Mouse (Mus musculus) thymus, postnatal 14 days (tissue): ENCODE results near the gene Odf3b.
A peak's percentile ranks its signal among the peaks of the same experiment; 100 is the strongest.

Experiments used
- DNase-seq: peaks from one replicate; pipeline ENCODE4 v3.0.0; 2021

Gene Odf3b

DNA sequence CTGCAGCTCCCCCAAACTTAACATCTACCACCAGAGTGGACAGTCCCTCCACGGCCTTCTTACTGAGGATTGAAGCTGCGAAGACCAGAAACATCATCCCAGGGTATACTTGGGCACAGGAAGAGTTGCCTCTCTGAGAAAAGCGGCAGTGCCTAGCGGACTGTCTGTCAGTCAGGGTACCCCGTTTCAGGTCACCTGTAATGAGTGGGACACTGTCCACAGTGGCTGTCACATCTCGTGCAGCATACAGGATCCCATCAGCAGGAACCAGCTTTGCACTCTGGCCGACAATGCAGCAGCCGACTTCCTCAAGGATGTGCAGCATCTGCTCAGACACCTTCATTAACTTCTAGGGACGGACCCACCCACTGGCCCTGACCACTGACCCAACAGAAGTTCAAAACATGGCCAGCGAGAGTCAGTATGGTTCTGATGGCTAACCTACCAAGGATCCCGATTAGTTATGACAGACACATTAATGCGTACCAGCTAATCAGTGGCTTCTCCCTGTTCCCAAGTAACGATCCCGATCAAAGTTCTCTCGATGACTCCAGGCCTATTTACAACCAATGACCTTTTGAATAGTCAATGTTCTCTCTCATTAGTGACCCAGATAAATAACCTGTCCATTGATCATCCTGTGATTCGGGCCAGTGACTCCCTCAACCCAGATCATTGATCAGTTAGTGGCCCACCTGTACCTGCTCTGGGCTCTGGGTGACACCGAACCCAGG lies 4.1 kb downstream of the Odf3b start:
- no peak for DNase-seq

DNA sequence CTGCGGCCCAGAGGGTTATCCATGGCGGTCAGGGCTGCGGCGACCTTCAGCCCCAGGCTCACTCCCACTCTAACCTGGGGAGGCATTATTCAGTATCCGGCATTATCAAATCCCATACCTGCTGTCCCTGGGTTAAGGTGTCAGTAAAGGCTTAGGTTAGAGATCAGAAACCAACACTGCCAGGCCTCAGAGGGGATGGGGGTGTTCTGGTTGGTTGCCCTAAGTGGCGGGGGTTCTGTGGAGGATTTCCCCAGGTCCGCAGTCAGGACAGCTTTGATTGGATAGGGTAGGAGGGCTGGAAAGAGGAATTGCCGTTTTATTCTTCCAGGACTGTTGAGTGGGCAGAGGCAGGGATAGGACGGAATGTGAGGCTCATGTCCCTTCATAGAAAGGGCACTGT lies 4.7 kb downstream of the Odf3b start:
- DNase-seq = no peak

DNA sequence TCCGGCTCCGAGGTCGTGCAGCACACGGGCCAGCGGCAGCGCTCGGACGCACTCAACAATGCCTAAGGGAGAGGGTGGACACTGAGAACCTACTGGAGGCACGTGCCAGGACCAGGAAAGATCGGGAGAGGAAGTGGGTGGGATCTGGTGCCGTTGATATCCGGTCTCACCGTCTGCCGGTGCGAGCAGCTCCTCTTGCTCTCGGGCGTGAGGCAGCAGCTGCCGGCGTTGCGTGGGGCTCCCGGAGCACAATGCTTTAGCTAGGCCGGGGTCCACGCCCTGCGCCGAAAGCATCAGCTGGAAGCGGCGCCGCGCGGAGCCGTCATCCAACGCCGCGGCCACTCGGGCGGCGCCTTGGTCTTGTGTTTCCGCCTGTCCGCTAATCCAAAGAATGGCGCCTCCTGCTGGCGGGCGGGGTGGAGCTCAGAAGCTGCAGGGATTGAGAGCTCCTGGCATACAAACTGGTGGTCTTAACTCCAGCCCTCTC lies 5.3 kb downstream of the Odf3b start, which contains the start of gene Sco2:
Gene Sco2, minus strand, starts transcription at position 85 of the 487 bp plus-strand sequence.
- peak; percentile 93 for DNase-seq

DNA sequence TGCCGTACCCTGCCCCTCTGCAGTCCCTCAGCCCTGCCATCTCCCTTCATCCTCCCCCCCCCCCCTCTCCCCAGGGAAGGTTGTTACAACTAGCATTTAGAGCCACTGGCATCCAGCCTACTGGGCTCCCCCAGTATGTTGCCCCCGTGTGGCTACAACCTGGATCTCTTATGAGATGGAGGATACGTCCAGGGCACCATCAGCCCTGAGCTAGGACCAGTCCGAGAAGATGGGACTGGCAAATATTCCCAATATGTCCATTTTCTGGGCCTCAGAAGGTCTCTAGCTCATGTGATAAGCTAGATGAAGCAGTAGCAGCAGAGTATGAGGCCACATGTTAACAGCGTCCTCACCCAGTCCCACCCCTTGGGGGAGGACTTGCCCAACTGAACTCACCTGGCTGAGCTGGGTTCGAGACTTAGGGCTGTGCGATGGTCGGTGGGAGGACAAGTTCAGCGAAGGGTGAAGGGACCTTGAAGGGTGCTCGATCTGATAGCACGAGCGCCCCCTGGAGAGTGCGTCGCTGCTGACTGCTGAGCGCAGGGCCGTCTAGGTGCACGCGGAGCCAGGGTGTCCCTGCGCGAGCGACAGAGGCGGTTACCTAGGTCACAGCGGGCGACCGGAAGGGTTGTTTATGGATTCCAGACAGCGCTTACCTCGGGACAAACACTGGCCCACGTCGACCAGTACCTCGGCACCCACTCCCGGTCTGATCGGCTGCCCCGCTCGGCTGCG lies 5.9 kb downstream of the Odf3b start:
- peak; percentile 92 for DNase-seq

DNA sequence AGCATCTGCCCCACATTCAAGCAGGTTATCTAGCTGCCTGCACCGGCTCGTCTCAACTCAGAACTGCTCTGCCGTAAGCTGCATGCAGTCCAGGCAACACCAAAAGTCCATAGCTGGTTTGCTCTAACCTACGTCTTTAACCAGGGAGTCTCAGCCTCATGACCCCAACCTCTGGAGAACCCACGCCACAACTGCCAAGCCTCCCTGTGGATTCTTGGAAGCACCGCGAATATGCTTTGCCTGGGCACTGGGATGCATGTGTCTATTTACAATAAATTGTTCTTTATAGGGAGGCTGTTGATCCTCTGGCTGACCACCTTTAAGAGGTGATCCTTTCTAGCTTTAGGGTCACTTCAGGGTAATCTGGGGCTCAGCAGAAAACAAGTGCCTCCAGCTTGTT lies 6.5 kb downstream of the Odf3b start:
- no peak for DNase-seq

DNA sequence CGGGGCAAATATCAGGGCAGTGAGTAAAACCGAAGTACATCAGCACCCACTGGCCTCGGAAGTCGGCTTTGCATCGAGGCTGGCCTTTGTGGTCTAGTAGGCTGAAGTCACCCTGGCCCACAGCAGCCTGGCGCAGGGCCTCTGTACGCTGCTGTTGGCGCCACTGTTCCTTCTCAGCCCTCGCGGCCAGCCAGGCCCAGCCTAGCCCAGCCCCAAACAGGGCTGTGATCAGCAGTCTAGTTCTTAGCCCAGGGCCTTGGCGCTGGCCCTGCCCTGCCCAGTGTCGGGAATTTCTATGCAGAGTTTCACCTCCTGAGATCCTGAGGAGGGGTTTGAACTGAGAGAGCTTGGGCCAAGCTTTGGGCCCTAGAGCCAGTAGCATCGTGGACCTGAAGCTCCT lies 7.0 kb downstream of the Odf3b start:
- no peak for DNase-seq

DNA sequence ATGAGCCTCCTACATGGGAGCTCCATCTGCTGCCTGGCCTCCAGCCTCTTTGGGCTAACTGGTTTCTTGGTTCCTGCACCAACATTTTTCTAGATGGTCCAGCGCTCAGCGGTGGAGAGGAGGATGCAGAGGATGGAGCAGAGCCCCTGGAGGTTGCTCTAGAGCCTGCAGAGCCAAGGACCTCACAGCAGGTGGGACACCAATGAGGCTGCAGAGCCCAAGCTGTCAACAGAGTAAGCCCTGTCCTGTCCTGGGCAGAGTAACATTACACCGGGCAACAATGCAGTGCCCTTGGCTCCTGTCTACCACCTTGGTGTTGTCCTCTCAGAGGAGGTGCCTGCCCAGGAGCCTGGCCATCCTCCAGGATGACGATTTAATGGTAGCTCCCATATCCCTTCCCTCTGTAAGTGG lies 13.9 kb downstream of the Odf3b start:
- no peak for DNase-seq

DNA sequence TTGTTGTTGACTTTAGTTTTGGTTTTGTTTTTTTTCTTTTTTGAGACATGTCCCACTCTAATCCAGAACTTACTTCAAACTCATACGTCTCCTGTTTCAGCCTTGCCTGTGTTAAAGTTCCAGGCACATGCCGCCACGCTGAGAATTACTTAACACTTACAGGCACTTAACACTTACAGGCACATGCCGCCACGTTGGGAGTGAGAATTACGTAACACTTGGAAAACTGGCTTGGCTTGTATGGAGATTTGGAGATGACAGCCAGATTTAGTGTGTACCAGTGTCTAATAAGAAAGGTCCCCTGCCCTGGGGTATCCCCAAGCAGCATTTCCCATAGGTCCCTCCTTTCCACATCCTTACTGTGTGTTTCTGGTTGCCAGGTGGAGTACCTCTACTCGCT lies 16.0 kb downstream of the Odf3b start:
- no peak for DNase-seq

DNA sequence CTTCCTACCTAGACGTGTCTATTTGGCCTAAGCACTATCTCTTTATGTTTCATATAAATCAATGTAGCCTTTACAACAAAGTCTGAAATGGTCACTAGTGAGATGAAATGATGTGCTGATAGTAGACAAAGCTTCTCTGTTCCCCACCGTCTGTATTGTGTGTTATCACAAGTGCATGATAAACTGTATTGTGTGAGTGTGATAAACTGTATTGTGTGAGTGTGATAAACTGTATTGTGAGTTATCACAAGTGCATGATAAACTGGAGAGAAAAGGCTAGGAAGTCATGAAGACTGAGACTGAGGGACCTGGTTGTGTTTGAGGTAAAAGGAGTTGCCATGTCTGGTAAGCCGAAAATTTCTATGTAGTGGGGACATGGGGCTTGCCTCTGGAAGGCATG lies 20.3 kb downstream of the Odf3b start:
- no peak for DNase-seq

DNA sequence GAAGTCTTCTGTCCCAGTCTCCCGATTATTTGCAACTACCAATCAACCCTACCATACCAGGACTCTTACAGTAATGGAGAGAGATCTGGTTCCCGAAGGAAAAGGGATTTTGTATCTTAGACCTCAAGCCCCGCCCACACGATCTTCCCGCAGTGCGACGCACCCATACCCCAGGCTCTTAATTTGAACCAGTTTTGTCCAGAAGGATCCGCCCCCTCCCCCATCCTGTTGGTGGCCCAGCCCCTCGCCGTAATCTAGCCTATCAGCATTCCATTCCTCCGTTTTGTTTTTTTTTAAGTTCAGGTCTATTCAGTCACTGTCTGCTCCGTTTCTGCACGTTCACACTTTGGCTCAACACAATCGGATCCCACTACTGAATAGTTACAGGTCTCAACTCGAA lies 22.7 kb downstream of the Odf3b start:
- peak; percentile 84 for DNase-seq

DNA sequence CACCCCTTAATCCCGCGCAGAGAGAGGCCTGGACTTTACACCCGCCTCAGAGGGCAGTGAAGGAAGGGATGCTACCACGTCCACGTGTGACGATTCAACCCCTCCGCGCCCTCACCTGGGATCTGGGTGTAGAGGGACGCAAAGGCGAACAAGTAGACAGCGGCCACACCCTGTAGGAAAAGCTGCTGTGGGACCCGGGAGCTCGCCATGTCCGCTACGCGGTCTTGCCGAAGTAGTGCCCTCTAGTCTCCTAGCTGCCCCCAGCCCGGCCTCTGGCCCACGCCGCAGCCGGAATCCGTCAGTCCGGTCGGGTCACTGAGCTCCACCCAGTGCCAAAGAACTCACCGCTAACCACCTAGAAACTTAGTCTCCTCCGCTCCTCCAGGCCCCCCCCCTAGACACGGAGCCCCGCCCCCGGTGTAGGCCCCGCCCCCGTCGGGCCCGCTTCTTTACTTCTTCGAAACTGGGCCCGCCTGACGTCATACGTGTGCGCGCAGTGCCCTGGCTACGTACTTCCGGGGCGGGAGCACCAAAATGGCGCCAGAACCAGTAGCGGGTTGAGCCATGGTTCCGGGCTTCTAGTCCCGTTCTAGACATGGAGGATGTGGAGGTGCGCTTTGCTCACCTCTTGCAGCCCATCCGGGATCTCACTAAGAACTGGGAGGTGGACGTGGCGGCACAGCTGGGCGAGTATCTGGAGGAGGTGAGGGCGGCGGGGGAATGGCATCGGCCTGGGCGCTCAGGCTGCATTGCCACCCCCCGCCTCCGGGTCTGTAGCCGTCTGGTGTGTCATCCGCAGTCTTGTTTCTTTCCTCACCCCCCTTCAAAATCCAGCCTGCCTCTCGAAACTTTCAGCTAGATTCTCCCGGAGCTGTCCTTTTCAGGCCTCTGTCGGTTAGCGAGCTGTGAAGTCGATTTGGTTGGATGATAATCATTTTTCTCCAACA lies 23.6 kb downstream of the Odf3b start, which contains the start of the genes Lmf2 and Ncaph2:
Gene Lmf2, minus strand, starts transcription at position 419 of the 947 bp plus-strand sequence.
Gene Ncaph2, plus strand, starts transcription at position 479 of the 947 bp plus-strand sequence.
- peak; percentile 96 for DNase-seq

DNA sequence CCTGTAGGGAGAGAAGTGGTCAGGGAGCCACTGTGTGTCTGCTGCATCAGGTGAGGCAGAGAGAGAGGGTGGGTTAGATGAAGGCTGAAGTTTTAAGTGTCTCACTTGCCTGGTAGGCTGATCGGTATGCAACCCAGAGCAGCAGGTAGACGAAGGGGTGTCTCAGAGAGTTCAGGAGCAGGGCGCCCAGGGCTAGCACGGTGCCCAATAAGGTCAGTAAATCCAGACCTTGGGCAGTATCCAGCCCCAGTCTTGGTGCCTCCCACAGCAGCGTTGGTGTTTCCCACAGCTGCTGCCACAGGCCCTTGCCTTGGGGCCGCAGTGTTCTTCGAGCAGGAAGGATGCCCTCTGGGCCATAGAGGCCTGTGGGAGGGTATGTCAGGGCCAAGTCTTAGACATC lies 24.6 kb downstream of the Odf3b start:
- peak; percentile 28 for DNase-seq

DNA sequence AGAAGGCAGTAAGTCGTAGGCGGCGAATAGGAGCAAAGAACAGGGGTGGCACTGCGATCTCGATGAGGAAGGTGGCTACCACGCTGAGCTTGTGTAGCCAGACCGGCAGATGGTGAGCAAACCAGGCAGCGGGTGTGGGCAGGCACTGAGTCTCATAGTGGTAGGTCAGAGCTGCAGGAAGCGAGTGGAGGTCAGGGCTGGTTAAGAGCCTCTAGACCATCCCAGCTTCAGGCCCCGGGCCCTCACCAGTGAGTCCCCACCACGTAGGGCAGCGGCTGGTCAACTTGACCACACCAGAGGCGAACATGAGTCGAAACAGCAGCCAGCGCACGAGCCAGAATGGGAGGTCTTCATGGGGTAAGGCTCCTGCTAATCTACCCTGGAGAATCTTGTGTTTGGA lies 25.2 kb downstream of the Odf3b start:
- DNase-seq = no peak

DNA sequence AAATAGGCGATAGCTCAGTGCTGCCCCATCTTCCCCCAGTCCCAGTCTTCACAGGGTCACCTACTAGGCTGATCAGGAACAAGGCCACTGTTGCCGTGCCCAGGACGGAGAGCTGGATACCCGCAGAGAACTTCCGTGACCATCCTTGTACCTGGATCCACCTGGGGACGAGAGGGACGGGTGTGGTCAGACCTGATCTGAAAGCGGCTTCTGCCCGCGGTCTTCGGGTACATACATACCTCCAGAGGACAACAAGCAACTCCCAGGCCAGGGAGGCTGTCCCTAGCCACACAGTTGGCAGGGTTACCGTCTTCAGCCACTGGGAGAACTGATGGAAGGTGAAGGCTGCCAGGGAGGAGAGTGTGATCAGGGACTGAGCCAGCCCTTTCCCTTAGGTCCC lies 26.3 kb downstream of the Odf3b start:
- DNase-seq = no peak

DNA sequence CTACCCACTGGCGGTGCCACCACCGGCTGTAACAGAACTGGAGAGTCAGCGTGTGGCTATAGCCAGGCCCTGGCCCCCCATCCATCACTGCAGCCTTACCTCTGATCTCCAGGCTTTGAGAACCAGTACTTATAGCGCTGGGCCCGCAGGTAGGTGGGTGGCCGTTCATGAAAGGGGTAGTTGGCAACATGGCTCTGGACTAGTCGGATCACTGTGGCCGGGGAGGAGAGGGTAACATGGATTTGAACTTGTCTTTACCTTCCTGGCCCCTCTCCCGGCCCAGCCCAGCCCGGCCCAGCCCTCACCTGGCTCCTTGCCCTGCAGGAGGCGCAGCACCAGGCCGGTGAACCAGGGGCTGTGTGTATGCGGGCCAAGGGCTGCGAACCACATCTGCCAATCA lies 27.0 kb downstream of the Odf3b start:
- no peak for DNase-seq

DNA sequence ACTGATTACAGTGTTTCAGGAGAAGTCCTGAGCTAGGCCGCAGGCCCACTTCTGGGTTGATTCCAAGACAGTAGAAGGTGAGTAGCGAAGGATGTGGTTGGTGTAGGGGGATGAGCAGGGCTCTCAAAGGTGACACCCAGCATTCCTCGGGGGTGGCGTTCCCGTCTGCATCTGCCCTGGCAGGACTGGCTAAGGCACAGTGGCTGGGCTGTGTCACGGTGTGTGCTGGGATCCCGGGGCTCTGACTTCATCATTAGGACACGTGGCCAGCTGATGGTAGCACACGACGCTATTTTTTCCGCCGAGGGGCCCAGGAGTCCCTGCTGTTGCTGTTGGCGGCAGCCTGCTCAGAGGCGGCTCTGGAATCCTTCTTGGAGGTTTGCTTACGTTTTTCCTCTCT lies 27.8 kb downstream of the Odf3b start:
- no peak for DNase-seq

DNA sequence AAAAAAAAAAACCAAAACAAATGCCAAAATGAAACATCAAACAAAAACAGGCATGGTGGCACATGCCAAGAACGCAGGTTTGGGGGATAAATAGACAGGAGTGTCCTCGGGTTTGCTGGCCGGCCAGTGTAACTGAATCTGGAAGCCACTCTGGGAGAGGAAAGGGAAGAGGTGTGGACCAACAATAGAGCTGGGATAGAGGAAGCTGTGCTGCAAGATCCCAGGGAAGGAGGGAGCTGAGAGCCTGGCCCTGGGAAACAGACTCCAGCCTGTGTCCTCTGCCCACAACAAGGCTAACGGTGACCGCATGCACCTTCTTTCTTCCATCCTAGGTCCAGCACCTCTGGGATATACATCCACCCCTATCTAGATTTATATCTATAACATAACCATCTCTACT lies 28.6 kb downstream of the Odf3b start:
- DNase-seq = no peak

DNA sequence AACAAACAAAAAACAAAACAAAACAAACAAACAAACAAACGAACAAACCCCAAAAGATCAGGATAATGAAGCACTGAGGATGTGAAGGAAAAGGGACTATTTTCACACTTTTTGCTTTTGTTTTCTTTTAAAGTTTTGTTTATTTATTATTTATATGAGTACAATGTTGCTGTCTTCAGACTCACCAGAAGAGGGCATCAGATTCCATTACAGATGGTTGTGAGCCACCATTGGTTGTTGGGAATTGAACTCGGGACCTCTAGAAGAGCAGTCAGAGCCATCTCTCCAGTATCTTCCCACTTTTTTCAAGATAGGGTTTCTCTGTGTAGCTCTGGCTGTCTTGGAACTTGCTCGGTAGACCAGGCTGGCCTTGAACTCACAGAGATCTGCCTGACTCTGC lies 35.8 kb downstream of the Odf3b start:
- DNase-seq = no peak

DNA sequence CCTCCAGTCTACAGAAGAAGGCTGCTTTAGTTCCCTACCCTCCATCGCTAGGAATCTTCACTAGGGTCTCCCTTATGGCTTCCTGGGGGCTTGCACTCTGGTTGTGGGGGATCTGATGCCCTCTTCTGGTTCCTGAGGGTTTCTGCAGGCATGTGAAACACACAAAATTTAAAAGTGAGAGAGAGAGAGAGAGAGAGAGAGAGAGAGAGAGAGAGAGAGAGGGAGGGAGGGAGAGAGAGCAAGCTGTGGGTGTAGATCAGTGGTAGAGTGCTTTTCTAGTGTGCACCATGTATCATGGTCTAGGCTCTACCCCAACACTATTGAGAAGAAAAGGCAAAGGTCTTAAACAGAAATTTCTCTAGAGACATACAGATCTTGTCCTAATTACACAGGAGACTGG lies 37.4 kb downstream of the Odf3b start:
- no peak for DNase-seq

DNA sequence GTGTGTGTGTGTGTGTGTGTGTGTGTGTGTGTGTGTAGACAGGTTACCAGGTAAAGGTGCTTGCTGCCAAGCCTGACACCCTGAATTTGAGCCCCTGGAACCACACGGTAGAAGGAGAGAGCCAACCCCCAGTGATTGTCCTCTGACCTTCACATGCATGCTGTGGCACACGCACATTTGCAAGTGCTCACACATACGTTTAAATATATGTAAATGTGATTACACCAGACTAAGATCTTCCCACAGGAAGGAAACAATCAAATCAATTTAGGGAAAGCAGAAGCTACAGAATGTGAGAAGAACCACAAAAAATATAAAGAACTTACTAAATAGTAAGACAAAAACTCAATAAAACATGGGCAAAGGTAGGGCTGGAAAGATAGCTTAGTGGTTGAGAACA lies 38.9 kb downstream of the Odf3b start:
- no peak for DNase-seq

DNA sequence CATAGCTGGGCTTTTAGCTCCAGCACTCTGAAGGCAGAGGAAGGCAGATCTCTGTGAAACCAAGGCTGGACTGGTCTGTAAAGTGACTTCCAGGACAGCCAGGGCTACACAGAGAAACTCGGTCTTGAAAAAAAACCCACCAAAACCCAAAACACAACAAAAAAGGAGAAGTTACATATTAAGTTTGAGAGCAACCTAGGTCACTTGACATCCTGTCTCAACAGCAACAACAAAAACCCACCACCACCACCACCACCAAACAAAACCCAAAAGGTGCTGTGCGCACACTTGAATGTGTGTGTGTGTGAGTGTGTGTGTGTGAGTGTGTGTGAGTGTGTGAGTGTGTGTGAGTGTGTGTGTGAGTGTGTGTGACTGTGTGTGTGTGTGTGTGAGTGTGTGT lies 39.4 kb downstream of the Odf3b start:
- DNase-seq = no peak

DNA sequence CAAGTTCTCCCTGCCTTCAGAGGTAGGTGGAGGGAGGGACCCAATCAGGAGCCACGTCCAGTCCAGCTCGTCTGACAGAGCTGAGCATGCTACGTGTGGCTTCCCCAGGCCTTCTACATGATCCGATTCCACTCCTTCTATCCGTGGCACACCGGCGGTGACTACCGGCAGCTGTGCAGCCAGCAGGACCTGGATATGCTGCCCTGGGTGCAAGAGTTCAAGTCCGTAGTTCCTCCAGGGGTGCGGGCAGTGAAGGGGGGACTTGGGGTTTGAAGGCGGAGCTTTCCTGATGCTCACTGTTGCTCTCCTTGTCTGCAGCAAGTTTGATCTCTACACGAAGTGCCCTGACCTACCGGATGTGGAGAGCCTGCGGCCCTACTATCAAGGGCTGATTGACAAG lies 42.7 kb downstream of the Odf3b start:
- DNase-seq = no peak
